Mouse (Mus musculus) bone marrow, adult 2 months (tissue): Measurements from ENCODE around the gene Kcnh2.

Source experiments
- CTCF ChIP-seq: fragments of 200-500 bp; IDR thresholded peaks from 2 replicates; pipeline ENCODE4 v1.5.1; 2011; ENCODE audit warnings: low read length, control low read depth; ENCODE audit not compliant: control insufficient read depth, insufficient read depth
- POLR2A ChIP-seq: fragments of 200-500 bp; IDR thresholded peaks from 2 replicates; pipeline ENCODE4 v1.6.1; 2011; ENCODE audit warnings: low read depth, mild to moderate bottlenecking, control low read depth, low read length, borderline replicate concordance; ENCODE audit not compliant: control insufficient read depth

DNA sequence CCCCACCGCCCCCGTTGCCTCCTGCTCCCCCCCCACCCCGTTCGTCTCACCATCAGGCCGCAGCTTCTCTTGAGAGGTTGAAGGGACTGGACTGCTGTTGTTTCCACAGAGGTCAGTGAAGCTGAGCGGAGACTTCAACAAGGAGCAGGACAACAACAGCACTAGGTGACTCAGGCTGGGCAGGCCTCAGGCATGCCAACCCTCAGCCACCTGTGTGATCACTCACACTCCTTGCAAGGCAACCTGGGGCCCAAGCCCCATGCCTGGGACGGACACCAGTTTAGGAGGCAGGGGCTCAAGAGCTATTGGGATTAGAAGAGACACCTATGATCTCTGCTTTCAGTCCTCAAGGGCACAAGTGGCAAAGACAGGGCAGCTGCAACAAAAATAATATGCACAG is 40.5 kb upstream of the Kcnh2 start, which contains the start of gene Atg9b:
- no peak for TF ChIP-seq CTCF
- no peak for TF ChIP-seq POLR2A
